Mouse (Mus musculus) gastrocnemius, adult 18-20 months (tissue): Measurements from ENCODE around the gene Vti1a. TPM values are rescaled to one million over a fixed set of nuclear protein-coding genes. Genes with fewer than 3 reads are reported as not detected.

ENCODE experiments used
- DNase-seq: peaks from one replicate; pipeline ENCODE4 v3.0.0; 2021; ENCODE audit warnings: low spot score
- long read RNA-seq, 2 experiments: library from polyadenylated mRNA; stranded (forward); transcript quantifications; one replicate each; pipeline ENCODE4 v2.0.0; 2021
- total RNA-seq, 2 experiments: library from RNA; stranded (reverse); gene quantifications; 2 replicates each; pipeline ENCODE4 v1.2.3; 2021

The Vti1a gene
- 10 to 100 TPM; 17.3 TPM for total RNA-seq
- long read RNA-seq, experiment 1, full-length matches to known transcripts, result 27 of 38 reads
- long read RNA-seq, experiment 1, partial matches to known transcripts, result 3 of 38 reads
- long read RNA-seq, experiment 1, other reads (novel, unspliced or antisense), result 8 of 38 reads
- long read RNA-seq, experiment 2, transcript Vti1a-201 (8 exons, 3,405 nt), result major isoform, 13 of 25 reads
- long read RNA-seq, experiment 2, partial matches to known transcripts, result 3 of 25 reads
- long read RNA-seq, experiment 2, other reads (novel, unspliced or antisense), result 9 of 25 reads

GRCm38 (mm10) chr19:55316109-55316714 lies at the start of gene Vti1a:
Gene Vti1a, plus strand, starts transcription at chr19:55316295.
- peak; percentile 88 for DNase-seq

- DNase-seq, result no peak
These were observed 49.3 kb upstream of the Vti1a start for GRCm38 (mm10) chr19:55266786-55267185.

GRCm38 (mm10) chr19:55268150-55268549 lies 47.9 kb upstream of the Vti1a start:
- no peak for DNase-seq

DNA sequence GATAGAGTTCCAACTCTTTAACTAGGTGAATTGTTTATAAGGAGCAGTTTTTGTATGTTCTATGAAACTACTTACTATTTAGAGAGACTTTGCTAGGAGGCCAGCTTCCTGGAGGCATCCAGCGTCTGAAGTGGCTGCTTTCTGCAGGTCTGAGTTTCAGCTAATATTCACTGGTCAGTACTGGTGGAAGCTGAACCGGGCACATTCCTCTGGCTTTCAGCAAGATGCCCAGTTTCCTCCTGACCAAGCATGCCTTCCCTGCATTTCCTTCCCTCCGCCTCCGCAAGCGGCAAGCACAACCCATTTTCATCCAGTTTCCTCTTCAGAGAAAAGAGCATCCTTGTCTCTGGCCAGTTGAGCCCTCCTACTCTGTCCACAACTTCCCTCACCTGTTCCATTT lies 47.0 kb upstream of the Vti1a start:
- no peak for DNase-seq

DNA sequence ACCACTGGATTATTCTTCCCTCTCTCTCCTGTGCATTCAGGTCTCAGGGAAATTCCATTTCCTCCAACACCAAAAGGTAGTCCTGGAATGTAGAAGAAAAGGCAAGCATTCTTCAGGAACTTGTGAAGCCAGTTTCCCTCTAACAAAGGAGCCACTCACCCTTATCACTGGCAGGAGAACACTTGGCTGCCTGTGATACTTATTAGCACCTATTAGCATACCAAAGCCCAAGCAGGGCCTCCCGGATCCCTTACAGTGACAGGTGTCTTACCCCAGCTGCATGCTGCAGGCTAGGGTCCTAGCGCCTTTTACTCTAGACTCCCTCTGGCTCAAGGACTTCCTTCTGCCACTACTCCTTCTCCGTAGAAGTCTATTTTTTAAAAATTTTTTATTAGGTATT lies 44.6 kb upstream of the Vti1a start:
- no peak for DNase-seq

GRCm38 (mm10) chr19:55273340-55273739 lies 42.8 kb upstream of the Vti1a start:
- no peak for DNase-seq

GRCm38 (mm10) chr19:55276100-55276499 lies 40.0 kb upstream of the Vti1a start:
- no peak for DNase-seq

GRCm38 (mm10) chr19:55276770-55277169 lies 39.3 kb upstream of the Vti1a start:
- no peak for DNase-seq

GRCm38 (mm10) chr19:55284093-55284492 lies 32.0 kb upstream of the Vti1a start:
- DNase-seq, result no peak

- DNase-seq, result no peak
These were observed 30.1 kb upstream of the Vti1a start for GRCm38 (mm10) chr19:55286034-55286433.

DNA sequence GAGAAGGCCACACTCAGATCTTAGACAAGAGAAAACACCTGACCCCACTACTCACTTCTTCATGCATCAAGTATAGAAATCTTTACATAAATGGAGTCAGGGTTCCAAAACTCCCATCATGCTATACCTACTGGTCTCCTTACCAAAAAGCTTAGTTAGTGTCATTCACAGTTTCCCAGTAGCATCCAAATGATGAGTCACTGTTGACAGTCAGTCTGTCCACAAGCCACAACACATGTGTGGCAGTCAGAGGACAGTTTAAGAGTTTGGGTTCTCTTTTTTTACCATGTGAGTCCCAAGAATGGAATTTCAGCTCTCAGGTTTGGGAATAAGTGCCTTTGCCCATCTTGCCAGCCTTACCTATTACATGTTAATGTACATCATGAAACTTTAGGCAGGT lies 27.1 kb upstream of the Vti1a start:
- no peak for DNase-seq

- no peak for DNase-seq
These were observed 25.3 kb upstream of the Vti1a start for GRCm38 (mm10) chr19:55290621-55291270.

GRCm38 (mm10) chr19:55292210-55292850 lies 23.8 kb upstream of the Vti1a start:
- no peak for DNase-seq

DNA sequence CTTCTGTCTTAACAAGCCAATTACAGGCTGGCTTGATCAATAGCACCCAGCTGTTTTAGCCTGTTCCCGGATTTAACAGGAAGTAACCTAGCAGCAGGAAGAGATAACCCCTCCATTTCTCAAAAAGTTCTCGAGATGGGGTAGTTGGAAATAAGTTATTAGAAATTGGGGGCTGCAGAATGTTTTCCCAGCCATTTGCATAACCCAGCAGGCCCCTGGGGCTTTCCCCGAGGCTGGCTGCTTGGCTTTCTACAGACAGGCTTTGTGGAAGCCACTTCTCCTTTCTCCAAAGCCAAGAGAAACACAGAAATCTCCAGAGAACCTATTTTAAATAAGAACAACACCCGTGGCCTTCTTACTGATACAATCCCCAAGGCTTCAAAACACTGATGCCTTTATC lies 22.9 kb upstream of the Vti1a start:
- DNase-seq, result no peak

DNA sequence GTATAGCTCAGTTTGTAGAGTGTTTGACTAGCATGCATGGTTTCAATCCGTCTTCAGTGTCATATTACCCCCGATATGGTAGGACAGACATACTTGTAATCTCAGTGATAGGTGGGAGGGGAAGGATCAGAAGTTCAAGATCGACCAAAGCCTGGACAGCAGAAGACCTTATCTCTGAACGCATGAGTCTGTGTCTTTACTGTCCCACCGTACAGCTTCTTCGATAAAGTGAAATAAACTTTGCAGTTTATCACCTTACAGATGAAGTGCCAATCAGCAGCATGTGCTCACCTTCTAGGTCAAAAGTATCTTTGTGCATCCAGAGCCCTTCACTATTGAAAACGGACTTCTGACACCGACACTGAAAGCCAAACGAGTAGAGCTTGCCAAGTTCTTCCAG lies 21.0 kb upstream of the Vti1a start:
- no peak for DNase-seq

DNA sequence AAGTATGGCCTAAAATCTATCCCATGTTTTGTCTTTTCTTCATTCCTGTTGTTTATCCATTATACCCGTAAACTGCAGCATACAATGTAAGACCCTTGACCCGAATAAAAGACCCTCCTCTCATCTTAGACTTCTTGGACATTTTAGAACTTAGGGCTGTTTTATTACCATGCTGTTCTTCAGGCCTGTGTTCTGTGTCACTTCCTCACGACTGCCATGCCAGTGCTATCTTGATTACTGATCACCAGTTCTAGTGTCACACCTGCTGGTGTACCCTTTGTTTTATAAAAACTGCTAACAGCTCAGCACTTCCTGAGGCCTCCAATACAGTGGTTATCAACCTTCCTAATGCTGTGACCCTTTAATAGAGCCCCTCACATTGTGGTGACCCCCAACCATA lies 20.5 kb upstream of the Vti1a start:
- no peak for DNase-seq

DNA sequence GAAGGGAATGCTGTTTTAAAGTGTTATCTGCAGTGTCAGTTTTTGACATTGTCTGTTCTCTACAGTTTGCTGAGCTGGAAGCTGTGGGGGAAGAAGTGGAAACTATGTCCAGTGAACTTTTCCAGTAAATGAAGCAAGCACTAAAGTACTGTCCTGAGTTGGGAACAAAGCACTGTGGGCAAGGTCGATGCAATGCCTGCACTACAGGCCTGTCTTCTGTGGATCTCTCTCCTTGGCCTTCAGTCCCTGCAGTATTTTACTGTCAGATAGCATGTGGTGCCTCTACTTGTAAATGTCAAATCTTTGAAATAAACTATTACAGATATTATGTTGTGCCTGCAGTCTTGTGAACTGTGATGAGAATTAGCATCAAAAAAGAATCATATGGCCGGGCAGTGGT lies 19.8 kb upstream of the Vti1a start:
- DNase-seq, result no peak

- no peak for DNase-seq
These were observed 18.6 kb upstream of the Vti1a start for GRCm38 (mm10) chr19:55297489-55297888.

DNA sequence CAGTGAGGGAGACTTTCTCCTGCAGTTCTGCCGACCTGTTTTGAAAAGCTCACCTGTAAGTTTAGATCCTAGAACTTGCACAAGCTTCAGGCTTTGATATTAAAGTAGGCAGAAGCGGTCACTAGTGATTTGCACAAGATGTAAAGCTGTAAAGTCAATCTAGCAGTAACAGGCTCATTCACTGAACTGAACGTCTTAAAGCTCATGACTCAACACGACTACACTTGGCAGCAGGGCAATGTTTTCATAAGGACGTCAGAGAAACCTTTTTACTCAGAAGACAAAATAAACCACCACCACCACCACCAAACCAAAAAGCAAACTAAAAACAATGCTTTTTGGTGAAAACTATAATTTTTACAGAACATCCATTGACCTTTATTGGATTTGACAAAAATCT lies 18.1 kb upstream of the Vti1a start:
- DNase-seq, result no peak

DNA sequence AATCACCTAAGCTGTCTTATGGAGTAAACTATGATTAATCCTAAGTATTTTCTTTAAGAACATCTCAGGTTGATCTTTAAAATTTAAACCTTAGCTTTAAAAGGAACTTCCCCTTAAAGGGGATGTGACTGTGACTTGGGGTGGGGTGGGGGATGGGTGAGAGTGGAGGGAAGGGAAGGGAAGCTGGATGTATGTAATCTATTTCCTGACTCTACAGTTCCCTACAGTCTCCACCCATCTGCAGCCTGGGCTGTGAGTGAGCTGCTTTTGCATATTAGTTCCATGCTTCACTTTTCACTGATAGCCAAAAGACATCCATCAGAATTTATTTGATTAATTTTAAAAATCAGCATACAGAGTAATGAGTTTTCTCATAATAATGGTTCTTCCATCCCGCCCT lies 16.7 kb upstream of the Vti1a start:
- no peak for DNase-seq

GRCm38 (mm10) chr19:55300525-55300924 lies 15.6 kb upstream of the Vti1a start:
- no peak for DNase-seq

DNA sequence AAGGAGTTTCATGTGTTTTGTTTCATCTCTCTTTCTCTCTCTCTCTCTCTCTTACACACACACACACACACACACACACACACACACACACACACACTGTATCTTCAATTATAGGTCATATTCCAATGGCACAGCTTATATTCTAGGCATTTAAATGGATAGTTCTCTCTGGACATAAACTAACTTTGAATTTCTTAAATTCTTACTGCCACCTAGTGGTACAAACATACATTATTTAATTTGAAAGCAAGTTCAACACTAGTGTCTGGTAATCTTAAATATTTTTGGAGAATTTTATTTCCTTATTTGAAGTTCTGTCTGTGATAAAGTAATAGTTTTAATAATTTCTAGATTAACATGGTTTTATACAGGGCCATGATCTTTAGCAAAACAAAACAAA lies 11.1 kb upstream of the Vti1a start:
- no peak for DNase-seq

DNA sequence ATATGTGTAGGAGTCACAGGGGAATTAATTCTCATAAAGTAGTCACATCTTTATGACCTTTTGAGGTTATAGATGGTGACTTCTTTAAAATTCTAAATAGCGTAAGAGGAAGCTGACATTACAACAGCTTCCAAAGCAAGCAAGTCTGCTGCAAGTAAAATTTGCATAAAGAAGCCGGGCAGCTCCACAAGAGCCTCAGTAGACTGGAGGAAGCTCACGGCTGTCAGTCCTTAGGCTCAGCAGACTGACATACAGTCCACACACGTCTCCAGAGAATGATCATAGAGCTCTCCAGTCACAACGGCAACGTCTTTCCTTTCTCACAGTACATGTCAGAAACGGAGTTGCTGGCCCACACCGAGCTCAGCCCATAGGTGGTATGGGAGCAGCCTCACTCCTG lies 4.2 kb upstream of the Vti1a start:
- no peak for DNase-seq
